Mouse (Mus musculus): Measurements from ENCODE around the gene Angel1. TPM values are rescaled to one million over a fixed set of nuclear protein-coding genes. Genes with fewer than 3 reads are reported as not detected.

The Angel1 gene
- polyA plus RNA-seq, 1 experiment from 2014 or later: 11.3 TPM

DNA sequence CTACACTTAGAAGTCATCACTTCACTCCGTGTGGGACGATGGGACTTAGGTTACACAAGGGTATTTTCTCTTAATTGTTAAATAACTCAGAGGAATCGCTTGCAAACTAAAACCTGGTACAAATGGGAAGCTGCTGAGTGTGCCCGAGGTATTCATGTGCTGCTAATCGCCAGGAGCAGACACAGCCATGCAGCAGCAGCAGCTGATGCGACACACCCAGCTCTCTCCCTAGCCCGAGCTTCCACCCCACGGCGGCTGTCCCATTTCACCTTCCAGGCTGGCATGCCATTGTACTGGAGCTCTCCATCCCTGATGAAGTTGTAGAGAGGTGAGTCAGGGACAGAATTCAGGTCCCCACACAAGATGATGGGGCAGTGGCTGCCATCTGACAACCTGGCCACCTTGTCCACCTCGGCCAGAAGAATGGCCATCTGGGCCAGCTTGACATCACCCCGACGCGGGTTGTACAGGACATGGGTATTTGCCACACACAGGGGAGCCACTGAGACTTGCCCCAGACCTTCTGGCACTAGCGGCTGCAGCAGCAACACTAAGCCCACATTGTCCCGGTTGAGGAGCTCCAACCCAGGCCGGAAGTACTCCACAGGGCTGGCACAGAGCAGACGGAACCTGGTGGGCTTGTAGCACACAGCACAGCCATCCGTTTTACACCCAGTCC lies 6.2 kb downstream of the Angel1 start:
- no peak overlapping the region for H3K27ac ChIP-seq (replicated peaks; ENCODE audit: low read depth, low read length)
- no peak overlapping the region for H3K4me3 ChIP-seq (replicated peaks; ENCODE audit: low read depth, low read length)
- no peak overlapping the region for H3K4me2 ChIP-seq (ENCODE audit: low read length)
- H3K36me3 ChIP-seq (ENCODE audit: control insufficient read depth, insufficient read depth, low read length): 0 out of 2 replicates have a peak, but pooled peaks cover 7% of the 10 kb centered on the region
- 89% methylated on average over 18 of the region's 18 CpGs for WGBS
- H3K9me3 ChIP-seq (ENCODE audit: control insufficient read depth, low read length): no peaks in the 10 kb centered on the region
- no peaks in the 10 kb centered on the region for H3K27me3 ChIP-seq (ENCODE audit: control insufficient read depth, insufficient read depth, low read length)
- ATAC-seq (ENCODE audit: low FRiP score, low TSS enrichment) (no peak), DNase-seq (no peak)
- H3K4me1 ChIP-seq (ENCODE audit: control insufficient read depth, insufficient read depth, low read length): 0 out of 2 replicates have a peak, but pooled peaks cover under 1% of the 10 kb centered on the region
- H3K9ac ChIP-seq (replicated peaks; ENCODE audit: low read length): no peak overlapping the region

- H3K27ac ChIP-seq (replicated peaks; ENCODE audit: low read depth, low read length): no peak overlapping the region
- WGBS: 95% methylated on average over 11 of the region's 11 CpGs
These were observed 9.3 kb downstream of the Angel1 start for GRCm38 (mm10) chr12:86716962-86717361.

DNA sequence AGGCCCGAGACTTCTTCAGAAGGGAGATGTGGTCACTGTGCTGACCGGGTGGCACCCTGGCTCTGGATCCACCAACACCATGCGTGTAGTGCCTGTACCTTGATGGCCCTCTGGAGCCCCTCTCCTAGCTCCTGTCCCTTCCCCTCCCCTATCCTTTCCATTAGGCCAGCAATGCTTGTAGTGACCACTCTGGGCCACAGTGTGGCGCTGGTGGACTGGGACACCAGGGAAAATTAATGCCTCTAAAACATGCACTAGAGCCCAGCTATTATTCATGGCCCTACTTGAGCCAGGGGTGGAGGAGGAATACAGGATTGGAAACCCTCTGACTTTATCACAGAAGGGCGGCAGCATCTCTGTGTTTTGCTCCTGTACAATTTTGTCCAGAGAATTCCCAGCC lies 10.9 kb downstream of the Angel1 start:
- ATAC-seq (ENCODE audit: low FRiP score, low TSS enrichment): no peak
- WGBS: 44% methylated on average over 5 of the region's 5 CpGs

More at GRCm38 (mm10) chr12:86716962-86717361, 9.3 kb downstream of the Angel1 start:
- Histone ChIP-seq H3K9ac (replicated peaks; ENCODE audit: low read length) (no peak overlapping the region), H3K27me3 (ENCODE audit: control insufficient read depth, insufficient read depth, low read length) (no peaks in the 10 kb centered on the region), H3K36me3 (ENCODE audit: control insufficient read depth, insufficient read depth, low read length) (0 out of 2 replicates have a peak, but pooled peaks cover 7% of the 10 kb centered on the region), H3K9me3 (ENCODE audit: control insufficient read depth, low read length) (no peaks in the 10 kb centered on the region), H3K4me3 (replicated peaks; ENCODE audit: low read depth, low read length) (no peak overlapping the region), H3K4me2 (ENCODE audit: low read length) (no peak overlapping the region), H3K4me1 (ENCODE audit: control insufficient read depth, insufficient read depth, low read length) (no peaks in the 10 kb centered on the region)
- ATAC-seq (ENCODE audit: low FRiP score, low TSS enrichment) (no peak), DNase-seq (no peak)

GRCm38 (mm10) chr12:86714026-86714425 lies 12.2 kb downstream of the Angel1 start:
- H3K27me3 ChIP-seq (ENCODE audit: control insufficient read depth, insufficient read depth, low read length): no peaks in the 10 kb centered on the region
- no peak overlapping the region for H3K27ac ChIP-seq (replicated peaks; ENCODE audit: low read depth, low read length)
- H3K9ac ChIP-seq (replicated peaks; ENCODE audit: low read length): no peak overlapping the region
- DNase-seq: peak; percentile 45
- H3K36me3 ChIP-seq (ENCODE audit: control insufficient read depth, insufficient read depth, low read length): 0 out of 2 replicates have a peak, but pooled peaks cover 2% of the 10 kb centered on the region
- no peaks in the 10 kb centered on the region for H3K4me1 ChIP-seq (ENCODE audit: control insufficient read depth, insufficient read depth, low read length)
- no peaks in the 10 kb centered on the region for H3K9me3 ChIP-seq (ENCODE audit: control insufficient read depth, low read length)
- no peak for ATAC-seq (ENCODE audit: low FRiP score, low TSS enrichment)
- H3K4me3 ChIP-seq (replicated peaks; ENCODE audit: low read depth, low read length): no peak overlapping the region
- 74% methylated on average over 5 of the region's 5 CpGs for WGBS
- no peak overlapping the region for H3K4me2 ChIP-seq (ENCODE audit: low read length)

More for the DNA sequence above, 10.9 kb downstream of the Angel1 start:
- Histone ChIP-seq H3K9ac (replicated peaks; ENCODE audit: low read length) (no peak overlapping the region), H3K4me2 (ENCODE audit: low read length) (no peak overlapping the region), H3K4me3 (replicated peaks; ENCODE audit: low read depth, low read length) (no peak overlapping the region), H3K9me3 (ENCODE audit: control insufficient read depth, low read length) (no peaks in the 10 kb centered on the region), H3K4me1 (ENCODE audit: control insufficient read depth, insufficient read depth, low read length) (no peaks in the 10 kb centered on the region), H3K27me3 (ENCODE audit: control insufficient read depth, insufficient read depth, low read length) (no peaks in the 10 kb centered on the region), H3K36me3 (ENCODE audit: control insufficient read depth, insufficient read depth, low read length) (0 out of 2 replicates have a peak, but pooled peaks cover 7% of the 10 kb centered on the region), H3K27ac (replicated peaks; ENCODE audit: low read depth, low read length) (no peak overlapping the region)
- DNase-seq: peak; percentile 76

- Histone ChIP-seq H3K9ac (replicated peaks; ENCODE audit: low read length) (no peak overlapping the region), H3K4me2 (ENCODE audit: low read length) (no peak overlapping the region), H3K4me1 (ENCODE audit: control insufficient read depth, insufficient read depth, low read length) (0 out of 2 replicates have a peak, but pooled peaks cover 1% of the 10 kb centered on the region), H3K4me3 (replicated peaks; ENCODE audit: low read depth, low read length) (no peak overlapping the region), H3K9me3 (ENCODE audit: control insufficient read depth, low read length) (no peaks in the 10 kb centered on the region), H3K27me3 (ENCODE audit: control insufficient read depth, insufficient read depth, low read length) (no peaks in the 10 kb centered on the region), H3K36me3 (ENCODE audit: control insufficient read depth, insufficient read depth, low read length) (no peaks in the 10 kb centered on the region), H3K27ac (replicated peaks; ENCODE audit: low read depth, low read length) (no peak overlapping the region)
- DNase-seq: no peak
- WGBS: 86% methylated on average over 5 of the region's 5 CpGs
- ATAC-seq (ENCODE audit: low FRiP score, low TSS enrichment): no peak
These were observed 20.4 kb downstream of the Angel1 start for GRCm38 (mm10) chr12:86705843-86706242.

DNA sequence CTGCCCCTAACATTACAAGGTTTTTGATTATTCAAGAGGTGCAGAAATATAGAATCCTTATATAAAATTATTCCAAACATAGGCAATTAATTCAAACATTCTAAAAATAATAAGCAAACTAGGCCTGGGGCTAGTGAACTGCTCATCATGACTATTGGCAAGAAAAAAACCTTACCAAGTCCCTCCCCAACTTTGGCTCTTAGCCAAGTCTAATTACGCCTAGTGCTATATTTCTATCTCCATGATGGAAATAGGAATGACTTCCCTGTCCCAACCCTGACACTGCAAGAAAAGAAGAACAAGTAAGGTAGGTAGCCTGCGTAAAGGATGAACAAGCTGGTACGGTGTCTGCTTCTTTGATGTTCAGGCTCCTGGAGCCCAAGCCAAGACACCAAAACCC lies 23.6 kb downstream of the Angel1 start:
- Histone ChIP-seq H3K4me2 (ENCODE audit: low read length) (no peak overlapping the region), H3K4me1 (ENCODE audit: control insufficient read depth, insufficient read depth, low read length) (peaks cover 12% of the 10 kb centered on the region; the same call in 1 of the 2 replicates), H3K27me3 (ENCODE audit: control insufficient read depth, insufficient read depth, low read length) (no peaks in the 10 kb centered on the region), H3K36me3 (ENCODE audit: control insufficient read depth, insufficient read depth, low read length) (no peaks in the 10 kb centered on the region), H3K4me3 (replicated peaks; ENCODE audit: low read depth, low read length) (no peak overlapping the region), H3K9ac (replicated peaks; ENCODE audit: low read length) (no peak overlapping the region), H3K27ac (replicated peaks; ENCODE audit: low read depth, low read length) (no peak overlapping the region), H3K9me3 (ENCODE audit: control insufficient read depth, low read length) (no peaks in the 10 kb centered on the region)
- ATAC-seq (ENCODE audit: low FRiP score, low TSS enrichment) (no peak), DNase-seq (no peak)
- WGBS: 88% methylated on average over 3 of the region's 3 CpGs

DNA sequence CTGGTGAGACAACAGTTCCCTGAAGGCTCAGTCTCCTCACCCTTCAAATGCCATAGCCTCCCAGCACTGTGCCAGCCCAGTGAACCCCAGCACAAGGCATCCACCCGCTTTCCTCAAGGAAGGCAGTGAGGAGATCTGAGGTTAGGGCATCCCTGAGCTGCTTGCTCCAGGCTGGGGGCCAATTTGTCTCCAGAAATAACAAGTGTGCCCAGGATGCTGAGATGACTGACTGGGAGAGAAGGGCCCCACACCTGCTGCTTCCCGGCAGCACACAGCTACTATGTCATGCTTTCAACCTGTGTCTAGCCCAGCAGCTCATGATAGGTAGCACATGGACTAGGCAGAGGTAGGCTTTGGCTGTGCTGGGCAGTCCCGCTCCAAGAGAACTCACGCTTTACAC lies 24.8 kb downstream of the Angel1 start:
- H3K4me3 ChIP-seq (replicated peaks; ENCODE audit: low read depth, low read length): no peak overlapping the region
- H3K9me3 ChIP-seq (ENCODE audit: control insufficient read depth, low read length): no peaks in the 10 kb centered on the region
- no peaks in the 10 kb centered on the region for H3K27me3 ChIP-seq (ENCODE audit: control insufficient read depth, insufficient read depth, low read length)
- no peak overlapping the region for H3K9ac ChIP-seq (replicated peaks; ENCODE audit: low read length)
- ATAC-seq (ENCODE audit: low FRiP score, low TSS enrichment) (no peak), DNase-seq (no peak)
- no peak overlapping the region for H3K27ac ChIP-seq (replicated peaks; ENCODE audit: low read depth, low read length)
- 87% methylated on average over 4 of the region's 4 CpGs for WGBS
- peaks cover 12% of the 10 kb centered on the region; the same call in 1 of the 2 replicates for H3K4me1 ChIP-seq (ENCODE audit: control insufficient read depth, insufficient read depth, low read length)
- peaks cover 6% of the 10 kb centered on the region; the same call in 1 of the 2 replicates for H3K36me3 ChIP-seq (ENCODE audit: control insufficient read depth, insufficient read depth, low read length)
- H3K4me2 ChIP-seq (ENCODE audit: low read length): no peak overlapping the region

DNA sequence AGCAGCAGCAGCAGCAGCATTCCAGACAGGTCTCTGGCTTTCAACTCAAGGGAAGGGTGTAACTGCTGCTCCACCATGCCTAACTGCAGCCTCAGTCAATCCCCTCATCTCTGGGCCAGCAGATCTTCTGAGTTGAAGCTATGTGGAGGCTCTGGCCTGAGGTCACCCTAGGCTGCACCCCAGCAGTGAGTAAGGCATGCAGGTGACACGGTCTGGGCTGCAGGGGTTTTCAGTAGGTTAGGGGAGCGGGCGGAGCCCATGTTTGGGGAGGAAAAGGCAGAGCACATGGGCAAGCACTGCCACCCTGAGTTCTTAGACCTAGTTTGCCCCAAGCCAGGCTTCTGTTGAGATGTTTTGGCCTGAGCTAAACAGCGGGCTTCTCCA lies 25.3 kb downstream of the Angel1 start:
- Histone ChIP-seq H3K4me1 (ENCODE audit: control insufficient read depth, insufficient read depth, low read length) (peaks cover 12% of the 10 kb centered on the region; the same call in 1 of the 2 replicates), H3K36me3 (ENCODE audit: control insufficient read depth, insufficient read depth, low read length) (peaks cover 12% of the 10 kb centered on the region), H3K9me3 (ENCODE audit: control insufficient read depth, low read length) (no peaks in the 10 kb centered on the region), H3K27ac (replicated peaks; ENCODE audit: low read depth, low read length) (no peak overlapping the region), H3K9ac (replicated peaks; ENCODE audit: low read length) (no peak overlapping the region), H3K27me3 (ENCODE audit: control insufficient read depth, insufficient read depth, low read length) (no peaks in the 10 kb centered on the region), H3K4me3 (replicated peaks; ENCODE audit: low read depth, low read length) (no peak overlapping the region), H3K4me2 (ENCODE audit: low read length) (no peak overlapping the region)
- no peak for ATAC-seq (ENCODE audit: low FRiP score, low TSS enrichment)
- WGBS: 54% methylated on average over 4 of the region's 4 CpGs
- no peak for DNase-seq

Measured in midbrain, embryonic 14.5 days (tissue).